Mouse (Mus musculus) liver, embryonic 15.5 days (tissue): ENCODE measurements around the gene Zfhx3. TPM values are rescaled to one million over a fixed set of nuclear protein-coding genes. Genes with fewer than 3 reads are reported as not detected.

Experiments used
- ATAC-seq: fragments of 200-750 bp; cut with Nextera tagmentation; 2 replicates; pipeline ENCODE4 v1.8.0; 2017; ENCODE audit warnings: moderate number of reproducible peaks, mild to moderate bottlenecking, moderate library complexity; ENCODE audit not compliant: insufficient read depth
- H3K27ac ChIP-seq: fragments of 300-500 bp; sonication (generic); replicated peaks from 2 replicates; pipeline ENCODE4 v1.5.1; 2015; ENCODE audit warnings: mild to moderate bottlenecking, inconsistent platforms
- H3K27me3 ChIP-seq: fragments of 300-500 bp; sonication (generic); 2 replicates; pipeline ENCODE4 v1.6.1; 2015; ENCODE audit warnings: mild to moderate bottlenecking, inconsistent platforms
- H3K36me3 ChIP-seq: fragments of 300-500 bp; sonication (generic); replicated peaks from 2 replicates; pipeline ENCODE4 v1.6.1; 2015; ENCODE audit warnings: moderate library complexity, mild to moderate bottlenecking, inconsistent platforms
- H3K4me1 ChIP-seq: fragments of 300-500 bp; sonication (generic); replicated peaks from 2 replicates; pipeline ENCODE4 v1.6.1; 2015; ENCODE audit warnings: inconsistent platforms
- H3K4me2 ChIP-seq: fragments of 300-500 bp; sonication (generic); 2 replicates; pipeline ENCODE4 v1.6.1; 2015; ENCODE audit warnings: moderate library complexity, mild to moderate bottlenecking, inconsistent platforms
- H3K4me3 ChIP-seq: fragments of 300-500 bp; sonication (generic); replicated peaks from 2 replicates; pipeline ENCODE4 v1.5.1; 2015; ENCODE audit warnings: mild to moderate bottlenecking, inconsistent platforms
- H3K9ac ChIP-seq: fragments of 300-500 bp; sonication (generic); 2 replicates; pipeline ENCODE4 v1.6.1; 2015; ENCODE audit warnings: moderate library complexity, mild to moderate bottlenecking, inconsistent platforms
- H3K9me3 ChIP-seq: fragments of 300-500 bp; sonication (generic); replicated peaks from 2 replicates; pipeline ENCODE4 v1.6.1; 2016; ENCODE audit warnings: inconsistent platforms
- WGBS: fragments of 180-500 bp; shearing (Covaris S2); methylation state at CpG from one replicate; pipeline ENCODE4 v1.1.7; 2015; ENCODE audit warnings: mixed read lengths; ENCODE audit not compliant: insufficient replicate concordance; 5-methylcytosine and 5-hydroxymethylcytosine counted together
- polyA plus RNA-seq: library from polyadenylated mRNA; unstranded; fragments of >200 nt; fragmentation: Nextera tagmentation; extraction: Ambion mirVana; gene quantifications from 2 replicates; pipeline ENCODE4 v1.2.1, GENCODE M21; 2015

The Zfhx3 gene
- polyA plus RNA-seq, 1 experiment from 2014 or later = 1.0 TPM

DNA sequence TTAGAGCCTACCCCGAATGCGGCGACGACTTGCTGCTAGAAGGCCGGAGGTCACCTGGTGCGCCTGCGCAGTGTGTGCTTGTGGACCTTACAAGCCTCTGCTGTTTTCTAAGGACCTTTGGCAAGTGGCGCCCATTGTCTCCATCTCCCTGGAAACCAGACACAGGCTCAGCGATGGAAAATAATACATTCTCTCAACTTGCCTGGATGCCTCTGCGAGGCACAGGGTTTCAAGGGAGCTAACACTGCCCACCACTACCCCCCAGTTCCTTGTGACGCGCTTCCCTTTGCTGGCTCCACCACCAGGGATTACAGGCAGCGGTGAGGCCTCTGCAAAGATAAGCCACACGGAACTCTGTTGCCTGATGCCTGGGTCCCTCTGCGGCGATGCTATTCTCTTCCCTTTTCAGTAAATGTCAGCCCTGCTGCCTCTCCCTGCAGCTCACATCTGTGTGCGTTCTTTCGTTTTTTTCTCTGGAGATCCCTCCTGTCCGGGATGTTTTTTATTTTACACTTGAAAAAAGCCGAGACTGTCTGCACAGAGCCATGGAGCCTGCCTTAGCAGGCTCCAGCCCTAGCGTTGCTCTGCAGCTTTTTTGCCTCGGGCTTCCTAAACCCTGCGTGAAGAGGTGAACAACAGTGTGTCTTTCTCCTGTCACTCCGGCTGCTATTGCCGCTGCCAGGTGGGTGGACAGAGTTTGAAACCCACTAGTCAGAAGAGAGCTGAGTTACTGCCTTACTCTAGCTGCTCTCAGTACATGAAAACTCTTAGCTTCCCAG, 464.5 kb downstream of the Zfhx3 start:
- Histone ChIP-seq H3K4me2 (no peak overlapping the region), H3K9ac (no peak overlapping the region), H3K4me1 (no peaks in the 10 kb centered on the region), H3K36me3 (no peaks in the 10 kb centered on the region), H3K27ac (no peak overlapping the region), H3K9me3 (no peaks in the 10 kb centered on the region), H3K27me3 (no peaks in the 10 kb centered on the region), H3K4me3 (no peak overlapping the region)
- ATAC-seq = no peak
- 49% methylated on average over 25 of the region's 25 CpGs for WGBS

GRCm38 (mm10) chr8:108419162-108419844, 476.9 kb downstream of the Zfhx3 start:
- Histone ChIP-seq H3K4me3 (no peak overlapping the region), H3K4me2 (no peak overlapping the region), H3K27ac (no peak overlapping the region), H3K27me3 (no peaks in the 10 kb centered on the region), H3K9me3 (no peaks in the 10 kb centered on the region), H3K36me3 (no peaks in the 10 kb centered on the region), H3K4me1 (no peaks in the 10 kb centered on the region), H3K9ac (no peak overlapping the region)
- ATAC-seq = no peak
- WGBS = 65% methylated on average over 15 of the region's 15 CpGs

- H3K27me3 ChIP-seq = no peaks in the 10 kb centered on the region
- no peaks in the 10 kb centered on the region for H3K36me3 ChIP-seq
- H3K9me3 ChIP-seq = no peaks in the 10 kb centered on the region
- H3K4me3 ChIP-seq = no peak overlapping the region
- no peak for ATAC-seq
- no peak overlapping the region for H3K27ac ChIP-seq
- no peak overlapping the region for H3K9ac ChIP-seq
- 64% methylated on average over 3 of the region's 3 CpGs for WGBS
- no peaks in the 10 kb centered on the region for H3K4me1 ChIP-seq
- H3K4me2 ChIP-seq = no peak overlapping the region
These were observed 480.1 kb downstream of the Zfhx3 start for GRCm38 (mm10) chr8:108422521-108422920.

DNA sequence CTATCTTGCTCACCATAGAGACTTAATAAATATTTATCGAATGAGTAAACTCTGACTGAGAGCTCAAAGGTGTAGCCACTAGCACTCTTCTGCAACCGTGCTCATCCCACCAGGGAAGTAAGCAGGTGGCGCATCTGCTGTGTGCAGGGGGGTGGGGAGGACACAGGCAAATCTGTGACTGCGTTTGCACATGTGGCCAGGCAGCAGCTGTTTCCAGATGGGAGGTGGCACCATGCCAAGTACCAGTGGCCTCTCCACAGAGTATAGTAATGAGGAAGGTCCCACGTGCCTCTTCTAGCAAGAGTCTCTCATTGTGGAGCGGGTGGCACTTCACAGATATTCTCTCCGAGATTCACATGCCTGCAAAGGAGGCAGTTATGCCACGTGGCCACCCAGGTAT, 481.9 kb downstream of the Zfhx3 start:
- ATAC-seq = no peak
- Histone ChIP-seq H3K4me1 (no peaks in the 10 kb centered on the region), H3K4me2 (no peak overlapping the region), H3K36me3 (no peaks in the 10 kb centered on the region), H3K27me3 (no peaks in the 10 kb centered on the region), H3K4me3 (no peak overlapping the region), H3K27ac (no peak overlapping the region), H3K9ac (no peak overlapping the region), H3K9me3 (no peaks in the 10 kb centered on the region)
- WGBS = 52% methylated on average over 8 of the region's 8 CpGs

DNA sequence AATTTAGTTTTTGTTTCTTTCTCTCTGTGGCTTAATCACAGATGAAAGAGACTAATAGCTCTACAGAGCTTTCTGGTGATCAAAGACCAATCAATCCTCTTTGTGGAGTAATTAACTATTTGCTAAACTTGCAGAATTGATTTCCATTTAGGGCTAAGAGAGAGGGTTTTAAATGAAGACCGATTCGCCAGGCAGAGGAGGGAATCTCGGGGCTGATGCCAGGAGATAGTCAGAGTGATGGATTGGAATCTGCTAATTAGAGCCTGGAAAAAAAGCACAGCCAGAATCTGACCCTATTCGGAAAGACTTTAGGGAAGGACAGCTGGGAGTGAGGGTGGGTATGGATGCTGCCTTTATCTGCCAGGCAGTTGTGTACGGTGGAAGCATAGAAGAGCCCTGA, 490.9 kb downstream of the Zfhx3 start:
- H3K4me3 ChIP-seq = no peak overlapping the region
- no peak overlapping the region for H3K27ac ChIP-seq
- no peak overlapping the region for H3K9ac ChIP-seq
- no peak for ATAC-seq
- no peak overlapping the region for H3K4me2 ChIP-seq
- H3K27me3 ChIP-seq = no peaks in the 10 kb centered on the region
- 55% methylated on average over 5 of the region's 5 CpGs for WGBS
- no peaks in the 10 kb centered on the region for H3K4me1 ChIP-seq
- no peaks in the 10 kb centered on the region for H3K36me3 ChIP-seq
- no peaks in the 10 kb centered on the region for H3K9me3 ChIP-seq

GRCm38 (mm10) chr8:108434510-108434909, 492.1 kb downstream of the Zfhx3 start:
- Histone ChIP-seq H3K9me3 (no peaks in the 10 kb centered on the region), H3K36me3 (no peaks in the 10 kb centered on the region), H3K4me3 (no peak overlapping the region), H3K27me3 (no peaks in the 10 kb centered on the region), H3K4me1 (no peaks in the 10 kb centered on the region), H3K9ac (no peak overlapping the region), H3K27ac (no peak overlapping the region), H3K4me2 (no peak overlapping the region)
- 47% methylated on average over 4 of the region's 4 CpGs for WGBS
- ATAC-seq = no peak

GRCm38 (mm10) chr8:108436336-108436735, 493.9 kb downstream of the Zfhx3 start:
- no peaks in the 10 kb centered on the region for H3K36me3 ChIP-seq
- H3K9ac ChIP-seq = no peak overlapping the region
- no peak for ATAC-seq
- H3K27me3 ChIP-seq = no peaks in the 10 kb centered on the region
- no peaks in the 10 kb centered on the region for H3K9me3 ChIP-seq
- H3K4me3 ChIP-seq = no peak overlapping the region
- H3K27ac ChIP-seq = no peak overlapping the region
- 65% methylated on average over 12 of the region's 12 CpGs for WGBS
- no peak overlapping the region for H3K4me2 ChIP-seq
- H3K4me1 ChIP-seq = no peaks in the 10 kb centered on the region

- Histone ChIP-seq H3K9ac (no peak overlapping the region), H3K36me3 (no peaks in the 10 kb centered on the region), H3K27ac (no peak overlapping the region), H3K4me1 (no peaks in the 10 kb centered on the region), H3K4me2 (no peak overlapping the region), H3K4me3 (no peak overlapping the region), H3K9me3 (no peaks in the 10 kb centered on the region), H3K27me3 (no peaks in the 10 kb centered on the region)
- 79% methylated on average over 13 of the region's 13 CpGs for WGBS
- ATAC-seq = no peak
These were observed 494.9 kb downstream of the Zfhx3 start for GRCm38 (mm10) chr8:108437316-108437830.

DNA sequence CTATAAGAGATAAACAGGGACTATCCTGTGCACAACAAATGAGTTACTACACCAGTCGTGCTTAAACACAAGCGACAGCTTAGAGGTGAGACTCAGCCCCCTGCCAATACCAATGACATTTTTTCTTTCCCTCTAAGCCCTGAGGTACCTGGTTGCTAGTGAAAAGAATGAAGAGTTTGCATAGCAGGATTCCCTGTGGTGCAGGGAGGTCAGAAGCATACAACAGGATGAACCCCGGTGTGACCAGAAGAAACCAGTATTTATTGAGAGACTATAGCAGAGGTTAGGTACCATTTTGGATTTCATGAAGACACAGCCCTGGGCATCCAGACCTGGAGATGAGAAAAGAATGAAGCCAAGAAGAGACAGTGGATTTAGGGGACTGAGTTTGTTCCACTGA, 498.0 kb downstream of the Zfhx3 start:
- Histone ChIP-seq H3K27ac (no peak overlapping the region), H3K4me2 (no peak overlapping the region), H3K4me1 (no peaks in the 10 kb centered on the region), H3K27me3 (no peaks in the 10 kb centered on the region), H3K9me3 (no peaks in the 10 kb centered on the region), H3K9ac (no peak overlapping the region), H3K36me3 (no peaks in the 10 kb centered on the region), H3K4me3 (no peak overlapping the region)
- WGBS = 56% methylated on average over 3 of the region's 3 CpGs
- no peak for ATAC-seq

DNA sequence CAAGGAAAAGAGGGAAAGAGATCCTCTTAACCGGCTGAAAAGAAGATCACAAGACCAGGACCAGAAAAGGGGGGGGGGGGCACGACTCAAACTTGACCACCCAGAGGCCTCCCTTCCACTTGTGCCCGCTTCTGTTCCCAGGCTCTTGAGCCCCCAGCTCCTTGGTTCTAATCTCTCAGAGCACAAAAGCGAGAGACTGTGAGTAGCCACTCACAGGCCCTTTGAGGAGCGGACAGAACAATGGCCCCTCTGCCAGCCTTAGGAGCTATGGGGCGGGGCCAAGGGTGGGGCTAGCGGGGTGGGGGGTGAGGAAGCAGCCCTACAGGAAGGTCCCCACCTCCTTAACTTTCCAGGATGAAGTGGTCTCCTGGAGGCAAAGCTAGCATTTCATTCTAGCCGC, 508.4 kb downstream of the Zfhx3 start:
- 43% methylated on average over 8 of the region's 8 CpGs for WGBS
- ATAC-seq = no peak
- Histone ChIP-seq H3K4me2 (no peak overlapping the region), H3K4me1 (no peaks in the 10 kb centered on the region), H3K4me3 (no peak overlapping the region), H3K27ac (no peak overlapping the region), H3K27me3 (no peaks in the 10 kb centered on the region), H3K9me3 (no peaks in the 10 kb centered on the region), H3K36me3 (no peaks in the 10 kb centered on the region), H3K9ac (no peak overlapping the region)

- no peaks in the 10 kb centered on the region for H3K9me3 ChIP-seq
- 63% methylated on average over 18 of the region's 18 CpGs for WGBS
- H3K27ac ChIP-seq = no peak overlapping the region
- no peak overlapping the region for H3K4me3 ChIP-seq
- H3K27me3 ChIP-seq = no peaks in the 10 kb centered on the region
- ATAC-seq = no peak
- H3K4me2 ChIP-seq = no peak overlapping the region
- no peaks in the 10 kb centered on the region for H3K36me3 ChIP-seq
- no peak overlapping the region for H3K9ac ChIP-seq
- no peaks in the 10 kb centered on the region for H3K4me1 ChIP-seq
These were observed 512.3 kb downstream of the Zfhx3 start for GRCm38 (mm10) chr8:108454561-108455311.
